Mouse (Mus musculus): ENCODE measurements around the gene Cux2. TPM values are rescaled to one million over a fixed set of nuclear protein-coding genes. Genes with fewer than 3 reads are reported as not detected.

Gene Cux2
- polyA plus RNA-seq, 2 experiments = 3.0 to 6.1 TPM

DNA sequence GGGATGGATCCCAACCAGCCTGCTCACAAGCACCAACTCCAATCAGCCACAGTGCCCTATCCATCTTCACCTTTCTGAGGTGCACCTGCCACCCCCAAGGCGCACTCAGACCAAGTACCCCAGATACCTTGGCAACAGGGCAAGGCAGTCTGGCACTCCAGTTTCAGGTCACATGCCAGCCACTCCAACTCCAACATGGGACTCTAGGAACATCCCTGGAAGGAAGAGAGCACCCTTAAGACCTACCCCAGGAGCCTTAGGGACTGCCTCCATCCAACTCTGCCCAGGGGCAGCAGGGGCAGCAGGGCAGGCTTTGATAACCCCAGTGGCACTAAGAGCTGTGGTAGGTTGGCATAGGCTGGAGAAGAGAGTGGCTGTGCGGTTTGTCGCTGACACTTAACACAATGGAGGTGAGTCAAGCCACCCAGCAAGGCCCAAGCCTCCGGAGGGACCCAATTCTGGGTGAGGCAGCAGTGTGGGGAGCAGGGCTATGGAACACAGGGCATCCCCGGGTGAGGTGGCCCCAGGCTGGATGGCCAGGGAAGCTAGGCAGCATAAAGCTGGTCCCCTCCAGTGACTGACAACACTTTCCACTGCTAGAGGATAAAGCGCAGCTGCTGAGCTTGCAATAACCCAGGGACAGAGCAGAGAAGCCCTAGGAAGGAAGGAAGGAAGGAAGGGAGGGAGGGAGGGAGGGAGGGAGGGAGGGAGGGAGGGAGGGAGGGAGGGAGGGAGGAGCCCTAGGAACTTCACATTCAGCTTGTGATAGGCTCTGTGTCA, 217.3 kb downstream of the Cux2 start:
- H3K36me3 ChIP-seq (ENCODE audit: control insufficient read depth, insufficient read depth, low read length) = peaks cover 10% of the 10 kb centered on the region; the same call in 1 of the 2 replicates
- WGBS = 86% methylated on average over 5 of the region's 6 CpGs
- H3K9ac ChIP-seq (ENCODE audit: low read depth, low read length, severe bottlenecking) = no peak overlapping the region
- no peak overlapping the region for H3K27ac ChIP-seq (replicated peaks; ENCODE audit: low read depth, low read length)
- no peak overlapping the region for H3K4me3 ChIP-seq (replicated peaks; ENCODE audit: low read length)
- H3K27me3 ChIP-seq (ENCODE audit: control insufficient read depth, insufficient read depth, low read length) = peaks cover 4% of the 10 kb centered on the region; the same call in 1 of the 2 replicates
- H3K4me2 ChIP-seq (replicated peaks; ENCODE audit: low read depth, low read length, severe bottlenecking) = no peak overlapping the region
- peaks cover 39% of the 10 kb centered on the region for H3K4me1 ChIP-seq (ENCODE audit: control insufficient read depth, insufficient read depth, low read length)
- TF ChIP-seq POLR2A (IDR thresholded peaks at IDR 0.05; ENCODE audit: borderline replicate concordance, extremely low read depth, insufficient read depth, insufficient read length) = no peak
- H3K9me3 ChIP-seq (ENCODE audit: control insufficient read depth, low read length) = no peaks in the 10 kb centered on the region
- ATAC-seq (ENCODE audit: low FRiP score, low read depth) (no peak), DNase-seq (ENCODE audit: low spot score) (no peak)

DNA sequence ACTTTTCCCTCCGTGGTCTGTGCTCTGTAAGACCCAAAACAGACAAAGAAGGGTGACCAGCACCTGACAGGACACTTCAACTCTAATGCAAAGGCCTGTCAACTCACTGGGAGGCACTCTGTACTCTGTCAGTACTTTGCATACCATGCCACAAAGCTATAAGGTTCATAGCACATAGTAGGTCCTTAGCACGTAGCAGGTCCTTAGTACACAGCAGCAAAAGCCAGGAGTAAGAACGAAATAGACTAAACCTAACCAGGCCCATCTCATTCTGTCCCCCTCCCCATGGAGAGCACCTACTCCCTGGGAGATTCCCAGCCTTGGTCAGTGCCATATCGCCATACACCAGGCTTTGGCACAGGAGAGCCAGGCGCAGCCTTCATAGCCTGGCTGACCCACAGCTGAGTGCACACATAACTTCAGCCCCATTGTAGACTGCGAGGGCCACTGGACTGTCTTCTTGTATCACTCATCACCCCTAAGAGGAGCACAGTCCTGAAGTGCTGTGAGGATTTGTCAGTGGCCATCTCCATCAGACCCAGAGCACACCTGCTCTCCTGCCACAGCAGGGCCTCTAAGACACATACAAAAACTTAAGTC, 218.8 kb downstream of the Cux2 start:
- Histone ChIP-seq H3K9me3 (ENCODE audit: control insufficient read depth, low read length) (no peaks in the 10 kb centered on the region), H3K4me1 (ENCODE audit: control insufficient read depth, insufficient read depth, low read length) (peaks cover 37% of the 10 kb centered on the region), H3K27ac (replicated peaks; ENCODE audit: low read depth, low read length) (no peak overlapping the region), H3K4me2 (replicated peaks; ENCODE audit: low read depth, low read length, severe bottlenecking) (no peak overlapping the region), H3K9ac (ENCODE audit: low read depth, low read length, severe bottlenecking) (no peak overlapping the region), H3K36me3 (ENCODE audit: control insufficient read depth, insufficient read depth, low read length) (peaks cover 10% of the 10 kb centered on the region; the same call in 1 of the 2 replicates), H3K4me3 (replicated peaks; ENCODE audit: low read length) (no peak overlapping the region), H3K27me3 (ENCODE audit: control insufficient read depth, insufficient read depth, low read length) (peaks cover 4% of the 10 kb centered on the region; the same call in 1 of the 2 replicates)
- 90% methylated on average over 6 of the region's 6 CpGs for WGBS
- no peak for TF ChIP-seq POLR2A (IDR thresholded peaks at IDR 0.05; ENCODE audit: borderline replicate concordance, extremely low read depth, insufficient read depth, insufficient read length)
- DNase-seq (ENCODE audit: low spot score) (no peak), ATAC-seq (ENCODE audit: low FRiP score, low read depth) (no peak)

DNA sequence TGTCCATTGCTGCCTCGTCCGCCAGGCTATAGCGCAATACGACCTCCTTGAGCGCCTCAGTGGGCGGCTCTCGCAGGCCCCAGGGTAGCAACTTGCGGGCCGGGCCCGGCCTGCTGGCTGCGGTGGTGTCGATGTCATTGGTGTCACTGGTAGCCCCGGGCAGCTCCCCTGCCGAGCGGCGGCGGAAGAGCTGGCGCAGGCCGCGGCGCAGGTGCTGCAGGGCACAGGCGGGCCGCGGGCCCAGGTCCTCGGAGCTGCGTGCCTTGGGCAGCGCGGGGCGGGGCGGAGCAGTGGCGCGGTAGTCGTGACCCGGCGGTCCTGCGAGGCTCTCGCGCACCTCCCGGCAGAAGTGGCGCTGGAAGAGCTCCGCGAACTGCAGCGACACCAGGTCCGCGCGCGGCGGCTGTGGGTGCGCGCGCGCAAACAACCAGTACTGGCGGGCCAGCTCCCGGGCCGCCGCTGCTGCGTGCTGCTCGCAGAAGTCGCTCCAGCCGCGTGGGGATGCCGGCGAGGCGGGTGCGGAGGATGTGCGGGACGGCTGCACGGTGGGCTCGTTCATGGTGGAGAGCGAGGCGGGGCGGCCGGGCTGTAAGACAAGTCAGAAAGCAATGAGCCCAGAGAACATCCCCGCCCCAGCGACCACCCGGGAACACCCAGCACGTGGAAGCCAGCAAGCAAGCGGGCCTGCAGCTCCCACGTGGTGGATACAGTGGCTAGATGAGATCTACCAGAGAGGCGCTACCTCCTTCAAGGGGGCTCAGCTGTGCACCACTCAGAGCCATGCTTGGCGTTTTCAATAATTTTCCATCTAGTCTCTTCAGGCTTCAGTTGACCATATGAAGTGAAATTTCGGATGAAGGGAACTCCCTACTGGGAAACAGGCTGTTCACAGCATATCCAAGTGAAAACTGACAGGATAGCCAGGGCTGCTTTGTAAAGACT, 221.1 kb downstream of the Cux2 start:
- Histone ChIP-seq H3K27ac (replicated peaks; ENCODE audit: low read depth, low read length) (no peak overlapping the region), H3K36me3 (ENCODE audit: control insufficient read depth, insufficient read depth, low read length) (peaks cover 17% of the 10 kb centered on the region; the same call in 1 of the 2 replicates), H3K9me3 (ENCODE audit: control insufficient read depth, low read length) (no peaks in the 10 kb centered on the region), H3K27me3 (ENCODE audit: control insufficient read depth, insufficient read depth, low read length) (peaks cover 4% of the 10 kb centered on the region; the same call in 1 of the 2 replicates), H3K9ac (ENCODE audit: low read depth, low read length, severe bottlenecking) (peak overlapping the region; percentile 43), H3K4me2 (replicated peaks; ENCODE audit: low read depth, low read length, severe bottlenecking) (peak overlapping the region; percentile 89), H3K4me1 (ENCODE audit: control insufficient read depth, insufficient read depth, low read length) (peaks cover 16% of the 10 kb centered on the region), H3K4me3 (replicated peaks; ENCODE audit: low read length) (peak overlapping the region; percentile 41)
- WGBS = 8% methylated on average over 67 of the region's 82 CpGs
- TF ChIP-seq POLR2A (IDR thresholded peaks at IDR 0.05; ENCODE audit: borderline replicate concordance, extremely low read depth, insufficient read depth, insufficient read length) = no peak
- peak; percentile 42 for ATAC-seq (ENCODE audit: low FRiP score, low read depth)
- DNase-seq (ENCODE audit: low spot score) = no peak

DNA sequence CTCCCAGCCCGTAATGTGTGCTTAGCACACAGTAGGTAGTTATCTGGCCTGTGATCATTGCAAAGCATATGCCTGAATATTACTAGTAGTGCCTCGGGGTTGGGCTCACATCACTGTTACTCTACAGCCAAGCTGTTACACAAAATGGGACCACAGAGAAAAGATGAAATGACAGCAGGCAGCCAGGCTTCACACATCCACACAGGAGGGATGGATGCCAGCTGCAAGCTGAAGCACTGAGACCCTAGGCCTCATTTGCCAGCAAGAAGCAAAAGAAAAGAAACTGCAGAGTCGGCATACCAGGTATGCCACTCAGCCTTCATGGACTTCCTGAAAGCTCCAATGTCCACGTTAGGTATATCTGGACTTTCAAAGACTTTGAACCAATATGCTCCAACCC, 222.0 kb downstream of the Cux2 start:
- Histone ChIP-seq H3K27me3 (ENCODE audit: control insufficient read depth, insufficient read depth, low read length) (peaks cover 4% of the 10 kb centered on the region; the same call in 1 of the 2 replicates), H3K27ac (replicated peaks; ENCODE audit: low read depth, low read length) (no peak overlapping the region), H3K4me2 (replicated peaks; ENCODE audit: low read depth, low read length, severe bottlenecking) (no peak overlapping the region), H3K9ac (ENCODE audit: low read depth, low read length, severe bottlenecking) (no peak overlapping the region), H3K4me1 (ENCODE audit: control insufficient read depth, insufficient read depth, low read length) (peaks cover 12% of the 10 kb centered on the region; the same call in 1 of the 2 replicates), H3K9me3 (ENCODE audit: control insufficient read depth, low read length) (no peaks in the 10 kb centered on the region), H3K36me3 (ENCODE audit: control insufficient read depth, insufficient read depth, low read length) (peaks cover 17% of the 10 kb centered on the region; the same call in 1 of the 2 replicates), H3K4me3 (replicated peaks; ENCODE audit: low read length) (no peak overlapping the region)
- DNase-seq (ENCODE audit: low spot score) (no peak), ATAC-seq (ENCODE audit: low FRiP score, low read depth) (no peak)
- WGBS = 81% methylated on average over 4 of the region's 4 CpGs
- TF ChIP-seq POLR2A (IDR thresholded peaks at IDR 0.05; ENCODE audit: borderline replicate concordance, extremely low read depth, insufficient read depth, insufficient read length) = no peak

DNA sequence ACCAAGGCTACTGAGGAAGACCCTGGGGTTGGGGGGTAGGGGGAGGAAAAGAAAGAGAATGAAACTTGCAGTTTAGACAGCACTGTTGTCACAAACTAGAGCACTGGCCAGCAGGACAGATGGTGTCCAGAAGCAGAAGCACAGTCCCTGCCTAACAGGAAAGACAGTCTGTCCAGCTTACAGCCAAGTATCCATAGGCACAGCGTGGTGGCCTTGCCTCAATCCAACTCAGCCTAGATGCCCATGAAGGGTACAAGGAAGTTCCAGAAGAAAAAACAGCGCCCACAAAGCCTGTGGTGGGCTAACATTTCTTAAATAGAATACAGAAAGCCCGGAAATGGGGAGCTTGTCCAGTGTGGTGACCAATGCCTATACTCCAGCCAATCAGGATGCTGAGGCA, 224.3 kb downstream of the Cux2 start:
- no peak for ATAC-seq (ENCODE audit: low FRiP score, low read depth)
- no peak for DNase-seq (ENCODE audit: low spot score)
- Histone ChIP-seq H3K9me3 (ENCODE audit: control insufficient read depth, low read length) (no peaks in the 10 kb centered on the region), H3K27ac (replicated peaks; ENCODE audit: low read depth, low read length) (no peak overlapping the region), H3K4me3 (replicated peaks; ENCODE audit: low read length) (no peak overlapping the region), H3K9ac (ENCODE audit: low read depth, low read length, severe bottlenecking) (no peak overlapping the region), H3K4me1 (ENCODE audit: control insufficient read depth, insufficient read depth, low read length) (peaks cover 12% of the 10 kb centered on the region; the same call in 1 of the 2 replicates), H3K36me3 (ENCODE audit: control insufficient read depth, insufficient read depth, low read length) (peaks cover 24% of the 10 kb centered on the region; the same call in 1 of the 2 replicates), H3K27me3 (ENCODE audit: control insufficient read depth, insufficient read depth, low read length) (peaks cover 4% of the 10 kb centered on the region; the same call in 1 of the 2 replicates), H3K4me2 (replicated peaks; ENCODE audit: low read depth, low read length, severe bottlenecking) (no peak overlapping the region)
- 91% methylated on average over 3 of the region's 3 CpGs for WGBS
- no peak for TF ChIP-seq POLR2A (IDR thresholded peaks at IDR 0.05; ENCODE audit: borderline replicate concordance, extremely low read depth, insufficient read depth, insufficient read length)
